ENCODE assay signal across 25 mouse cellular contexts in the genomic region with DNA sequence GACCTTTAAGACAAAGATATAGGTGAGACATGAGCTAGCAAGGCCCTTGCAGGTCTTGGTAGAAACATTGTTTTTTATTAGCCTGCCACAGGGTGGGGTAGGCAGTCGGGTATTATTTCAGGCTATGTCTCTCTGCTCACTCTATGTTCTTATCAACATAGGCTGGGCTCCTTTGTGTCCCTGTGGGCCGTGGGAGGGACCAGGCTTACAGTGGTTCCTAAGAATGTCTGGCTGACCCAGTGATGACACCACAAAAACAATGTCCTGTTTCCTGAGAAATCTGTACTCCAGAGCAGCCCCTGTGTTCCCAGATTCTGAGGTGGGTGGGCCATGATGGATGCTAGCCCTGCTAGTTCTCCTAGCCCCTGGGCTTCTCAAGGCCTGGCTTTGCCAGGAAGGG. TPM values are rescaled to one million over a fixed set of nuclear protein-coding genes. Genes with fewer than 3 reads are reported as not detected.
A peak's percentile ranks its signal among the peaks of the same experiment; 100 is the strongest.
DNase-seq lines count a peak whose midpoint lies in the region; ATAC-seq and TF ChIP-seq lines count a peak whose summit lies in the region.
"Had no signal": no experiment of that assay in that cellular context is flagged by ENCODE, and none has a peak within 500 bp of the region (broad histone marks: within the 10 kb centered on the region; RNA-seq: fewer than 3 reads in every experiment).

No protein-coding gene starts in this region.

- H3K4me2 ChIP-seq in heart, embryonic 12.5 days = no peak overlapping the region
- no peak overlapping the region for H3K4me2 ChIP-seq in heart, embryonic 13.5 days
- no peak overlapping the region for H3K4me2 ChIP-seq in heart, embryonic 15.5 days
- H3K4me2 ChIP-seq in kidney, embryonic 15.5 days = no peak overlapping the region
- H3K4me2 ChIP-seq: embryonic facial prominence, embryonic 15.5 days; hindbrain, embryonic 15.5 days; limb, embryonic 12.5 days; neural tube, embryonic 12.5 days had no signal

- no peak for TF ChIP-seq CTCF in cerebellum, adult 2 months (IDR thresholded peaks at IDR 0.05; ENCODE audit: borderline replicate concordance, insufficient read depth, low read depth, low read length)

- ATAC-seq in heart, embryonic 12.5 days (ENCODE audit: insufficient number of reproducible peaks, low FRiP score) = no peak
- ATAC-seq in heart, embryonic 13.5 days (ENCODE audit: extremely low read depth, insufficient number of reproducible peaks, low FRiP score, low TSS enrichment) = no peak; the same call in 1 of the 2 replicates
- peak; percentile 50; the same call in 1 of the 2 replicates for ATAC-seq in heart, embryonic 15.5 days (replicated peaks; ENCODE audit: insufficient number of reproducible peaks, insufficient read depth, low FRiP score, low read depth)
- no peak for ATAC-seq in kidney, embryonic 15.5 days (replicated peaks; ENCODE audit: low FRiP score)
- ATAC-seq: activated CD4-positive, CD25-positive, alpha-beta regulatory T cell, adult 4 months; intestine, embryonic 16.5 days; Patski had no signal

- no peak overlapping the region for H3K9ac ChIP-seq in heart, embryonic 12.5 days
- H3K9ac ChIP-seq in heart, embryonic 13.5 days = no peak overlapping the region
- H3K9ac ChIP-seq in heart, embryonic 15.5 days = no peak overlapping the region
- no peak overlapping the region for H3K9ac ChIP-seq in kidney, embryonic 15.5 days
- H3K9ac ChIP-seq: embryonic facial prominence, embryonic 15.5 days; hindbrain, embryonic 15.5 days; limb, embryonic 12.5 days; liver, embryonic 14.5 days; neural tube, embryonic 12.5 days had no signal

- no peak overlapping the region for H3K4me3 ChIP-seq in heart, embryonic 12.5 days
- no peak overlapping the region for H3K4me3 ChIP-seq in heart, embryonic 13.5 days
- no peak overlapping the region for H3K4me3 ChIP-seq in heart, embryonic 15.5 days
- no peak overlapping the region for H3K4me3 ChIP-seq in kidney, embryonic 15.5 days (replicated peaks)
- H3K4me3 ChIP-seq in cerebellum, adult 2 months (replicated peaks; ENCODE audit: insufficient read depth, low read depth, low read length) = no peak overlapping the region
- H3K4me3 ChIP-seq: embryonic facial prominence, embryonic 15.5 days; forebrain, embryonic 10.5 days; hindbrain, embryonic 15.5 days; limb, embryonic 12.5 days; midbrain, embryonic 10.5 days; neural tube, embryonic 12.5 days had no signal

- H3K36me3 ChIP-seq in heart, embryonic 12.5 days = peaks cover 9% of the 10 kb centered on the region
- 0 out of 2 replicates have a peak, but pooled peaks cover 4% of the 10 kb centered on the region for H3K36me3 ChIP-seq in heart, embryonic 13.5 days
- H3K36me3 ChIP-seq in heart, embryonic 15.5 days = no peaks in the 10 kb centered on the region
- H3K36me3 ChIP-seq in kidney, embryonic 15.5 days = no peaks in the 10 kb centered on the region
- H3K36me3 ChIP-seq: embryonic facial prominence, embryonic 15.5 days; forebrain, embryonic 10.5 days; midbrain, embryonic 10.5 days; neural tube, embryonic 12.5 days had no signal

- peak; percentile 59 for DNase-seq in heart, adult 8-10 months (ENCODE audit: low spot score)
- DNase-seq in urinary bladder, postnatal 14 days (ENCODE audit: low spot score) = no peak
- no peak for DNase-seq in cerebellum, adult 2 months
- DNase-seq: adrenal gland, postnatal 25 days; cerebellum, adult 9-10 months; lung, postnatal 4 days had no signal

- 15% methylated on average over 2 of the region's 2 CpGs for WGBS in heart, embryonic 12.5 days
- 25% methylated on average over 2 of the region's 2 CpGs for WGBS in heart, embryonic 13.5 days
- 20% methylated on average over 2 of the region's 2 CpGs for WGBS in heart, embryonic 15.5 days
- WGBS in kidney, embryonic 15.5 days = 52% methylated on average over 2 of the region's 2 CpGs
- WGBS in cerebellum, adult 2 months = 78% methylated on average over 2 of the region's 2 CpGs

- H3K4me1 ChIP-seq in heart, embryonic 12.5 days (replicated peaks) = peaks cover 10% of the 10 kb centered on the region
- H3K4me1 ChIP-seq in heart, embryonic 13.5 days = peaks cover 11% of the 10 kb centered on the region
- peaks cover 4% of the 10 kb centered on the region; the same call in 1 of the 2 replicates for H3K4me1 ChIP-seq in heart, embryonic 15.5 days (replicated peaks)
- H3K4me1 ChIP-seq in kidney, embryonic 15.5 days = peaks cover 2% of the 10 kb centered on the region; the same call in 1 of the 2 replicates
- no peaks in the 10 kb centered on the region for H3K4me1 ChIP-seq in cerebellum, adult 2 months (ENCODE audit: control insufficient read depth, insufficient read depth, low read length)
- H3K4me1 ChIP-seq: embryonic facial prominence, embryonic 15.5 days; hindbrain, embryonic 15.5 days; limb, embryonic 12.5 days; midbrain, embryonic 10.5 days; neural tube, embryonic 12.5 days had no signal

- peaks cover 14% of the 10 kb centered on the region for H3K27me3 ChIP-seq in heart, embryonic 12.5 days (replicated peaks)
- no peaks in the 10 kb centered on the region; the same call in 1 of the 2 replicates for H3K27me3 ChIP-seq in heart, embryonic 13.5 days (replicated peaks)
- H3K27me3 ChIP-seq in heart, embryonic 15.5 days = no peaks in the 10 kb centered on the region
- H3K27me3 ChIP-seq in kidney, embryonic 15.5 days = no peaks in the 10 kb centered on the region
- no peaks in the 10 kb centered on the region for H3K27me3 ChIP-seq in cerebellum, adult 2 months (ENCODE audit: control insufficient read depth, insufficient read depth, low read length)
- H3K27me3 ChIP-seq: embryonic facial prominence, embryonic 15.5 days; hindbrain, embryonic 15.5 days; limb, embryonic 12.5 days; neural tube, embryonic 12.5 days; Patski had no signal

- no peaks in the 10 kb centered on the region for H3K9me3 ChIP-seq in heart, embryonic 12.5 days (replicated peaks)
- H3K9me3 ChIP-seq in heart, embryonic 13.5 days = no peaks in the 10 kb centered on the region
- H3K9me3 ChIP-seq in heart, embryonic 15.5 days (replicated peaks) = no peaks in the 10 kb centered on the region
- H3K9me3 ChIP-seq in kidney, embryonic 15.5 days (replicated peaks) = no peaks in the 10 kb centered on the region
- H3K9me3 ChIP-seq: embryonic facial prominence, embryonic 15.5 days; forebrain, embryonic 10.5 days; hindbrain, embryonic 15.5 days; limb, embryonic 12.5 days; midbrain, embryonic 10.5 days; neural tube, embryonic 12.5 days had no signal

- no peak for TF ChIP-seq POLR2A in cerebellum, adult 2 months (IDR thresholded peaks at IDR 0.05; ENCODE audit: borderline replicate concordance, insufficient read depth, low read length)

- no peak overlapping the region for H3K27ac ChIP-seq in heart, embryonic 12.5 days (ENCODE audit: poor library complexity, severe bottlenecking)
- 0 out of 2 replicates have a peak overlapping the region, but pooled peaks have one; percentile 28 for H3K27ac ChIP-seq in heart, embryonic 13.5 days (replicated peaks)
- H3K27ac ChIP-seq in heart, embryonic 15.5 days = no peak overlapping the region
- 0 out of 2 replicates have a peak overlapping the region, but pooled peaks have one; percentile 13 for H3K27ac ChIP-seq in kidney, embryonic 15.5 days
- H3K27ac ChIP-seq in cerebellum, adult 2 months (ENCODE audit: insufficient read depth, low read length) = no peak overlapping the region
- H3K27ac ChIP-seq: embryonic facial prominence, embryonic 15.5 days; forebrain, embryonic 10.5 days; hindbrain, embryonic 15.5 days; limb, embryonic 12.5 days; liver, embryonic 14.5 days; midbrain, embryonic 10.5 days; neural tube, embryonic 12.5 days had no signal

RNA-seq across cellular contexts. Expression of a gene that starts 6.9 kb away (rescaled TPM):
- 1 to 10 TPM; 1.6 to 1.8 (median 1.6) TPM for total RNA-seq in heart, adult 8-10 months (2022)
- 3.0 and 3.2 TPM in 2 replicates for polyA plus RNA-seq in heart, embryonic 12.5 days (2016; fragmentation: Nextera tagmentation; extraction: Ambion mirVana)
- polyA plus RNA-seq in heart, embryonic 13.5 days (2015; fragmentation: Nextera tagmentation; extraction: Ambion mirVana) = 1.8 and 1.9 TPM in 2 replicates
- 1.4 and 2.8 TPM in 2 replicates for polyA plus RNA-seq in heart, embryonic 15.5 days (2015; fragmentation: Nextera tagmentation; extraction: Ambion mirVana)
- polyA plus RNA-seq in kidney, embryonic 15.5 days (2015; fragmentation: Nextera tagmentation; extraction: Ambion mirVana) = 1.7 and 2.0 TPM in 2 replicates
- polyA plus RNA-seq in cerebellum, adult 2 months (2012; rRNA removed) = 4.0 and 4.4 TPM in 2 replicates

RNA-seq across cellular contexts. Expression of a gene that starts 10.6 kb away (rescaled TPM):
- total RNA-seq in heart, adult 8-10 months (2022) = not detected
- not detected in 2 replicates for polyA plus RNA-seq in heart, embryonic 12.5 days (2016; fragmentation: Nextera tagmentation; extraction: Ambion mirVana)
- not detected in 2 replicates for polyA plus RNA-seq in heart, embryonic 13.5 days (2015; fragmentation: Nextera tagmentation; extraction: Ambion mirVana)
- polyA plus RNA-seq in heart, embryonic 15.5 days (2015; fragmentation: Nextera tagmentation; extraction: Ambion mirVana) = not detected in 2 replicates
- polyA plus RNA-seq in kidney, embryonic 15.5 days (2015; fragmentation: Nextera tagmentation; extraction: Ambion mirVana) = not detected in 2 replicates
- polyA plus RNA-seq in cerebellum, adult 2 months (2012; rRNA removed) = not detected in 2 replicates
- total RNA-seq: granulocyte monocyte progenitor cell, adult 5-6 weeks; left cerebral cortex, adult 8-10 months; monocyte, adult 5-6 weeks had no signal
- polyA plus RNA-seq: activated CD4-positive, CD25-positive, alpha-beta regulatory T cell, adult 4 months; embryonic facial prominence, embryonic 15.5 days; forebrain, embryonic 10.5 days; hindbrain, embryonic 15.5 days; intestine, embryonic 16.5 days; limb, embryonic 12.5 days; liver, embryonic 14.5 days; midbrain, embryonic 10.5 days; neural tube, embryonic 12.5 days; Patski; spleen, adult 2 months; stomach, embryonic 16.5 days had no signal

RNA-seq across cellular contexts. Expression of a gene that starts 20.6 kb away (rescaled TPM):
- total RNA-seq in heart, adult 8-10 months (2022) = 10 to 100 TPM; 17.1 to 29.4 (median 20.3) TPM
- polyA plus RNA-seq in heart, embryonic 12.5 days (2016; fragmentation: Nextera tagmentation; extraction: Ambion mirVana) = 36.6 and 40.3 TPM in 2 replicates
- 34.8 and 36.2 TPM in 2 replicates for polyA plus RNA-seq in heart, embryonic 13.5 days (2015; fragmentation: Nextera tagmentation; extraction: Ambion mirVana)
- polyA plus RNA-seq in heart, embryonic 15.5 days (2015; fragmentation: Nextera tagmentation; extraction: Ambion mirVana) = 31.2 and 39.7 TPM in 2 replicates
- 31.9 and 34.0 TPM in 2 replicates for polyA plus RNA-seq in kidney, embryonic 15.5 days (2015; fragmentation: Nextera tagmentation; extraction: Ambion mirVana)
- polyA plus RNA-seq in cerebellum, adult 2 months (2012; rRNA removed) = 32.4 and 35.6 TPM in 2 replicates

RNA-seq across cellular contexts. Expression of a gene that starts 45.3 kb away (rescaled TPM):
- total RNA-seq in heart, adult 8-10 months (2022) = 1 to 10 TPM; 4.9 to 6.3 (median 5.2) TPM
- polyA plus RNA-seq in heart, embryonic 12.5 days (2016; fragmentation: Nextera tagmentation; extraction: Ambion mirVana) = 7.4 and 8.1 TPM in 2 replicates
- 6.4 and 6.5 TPM in 2 replicates for polyA plus RNA-seq in heart, embryonic 13.5 days (2015; fragmentation: Nextera tagmentation; extraction: Ambion mirVana)
- polyA plus RNA-seq in heart, embryonic 15.5 days (2015; fragmentation: Nextera tagmentation; extraction: Ambion mirVana) = 8.3 and 9.4 TPM in 2 replicates
- 9.0 and 10.4 TPM in 2 replicates for polyA plus RNA-seq in kidney, embryonic 15.5 days (2015; fragmentation: Nextera tagmentation; extraction: Ambion mirVana)
- polyA plus RNA-seq in cerebellum, adult 2 months (2012; rRNA removed) = 10.8 and 12.5 TPM in 2 replicates

RNA-seq across cellular contexts. Expression of a gene that starts 45.6 kb away (rescaled TPM):
- 1 to 10 TPM; 4.9 to 6.7 (median 5.5) TPM for total RNA-seq in heart, adult 8-10 months (2022)
- polyA plus RNA-seq in heart, embryonic 12.5 days (2016; fragmentation: Nextera tagmentation; extraction: Ambion mirVana) = 24.6 and 29.1 TPM in 2 replicates
- 24.5 and 25.6 TPM in 2 replicates for polyA plus RNA-seq in heart, embryonic 13.5 days (2015; fragmentation: Nextera tagmentation; extraction: Ambion mirVana)
- polyA plus RNA-seq in heart, embryonic 15.5 days (2015; fragmentation: Nextera tagmentation; extraction: Ambion mirVana) = 14.1 and 25.2 TPM in 2 replicates
- polyA plus RNA-seq in kidney, embryonic 15.5 days (2015; fragmentation: Nextera tagmentation; extraction: Ambion mirVana) = 37.7 and 47.2 TPM in 2 replicates
- 70.7 and 79.2 TPM in 2 replicates for polyA plus RNA-seq in cerebellum, adult 2 months (2012; rRNA removed)

Comparison
In these comparisons a context has a peak if more than half of its experiments do, and no peak if none do; other contexts are left out.
1. H3K27ac ChIP-seq: peak in heart, embryonic 13.5 days (single experiment) and kidney, embryonic 15.5 days (single experiment); none in heart, embryonic 12.5 days (single experiment), heart, embryonic 15.5 days (single experiment) and cerebellum, adult 2 months (single experiment).